46 mouse cellular contexts compared by ENCODE assay signal in the genomic region with DNA sequence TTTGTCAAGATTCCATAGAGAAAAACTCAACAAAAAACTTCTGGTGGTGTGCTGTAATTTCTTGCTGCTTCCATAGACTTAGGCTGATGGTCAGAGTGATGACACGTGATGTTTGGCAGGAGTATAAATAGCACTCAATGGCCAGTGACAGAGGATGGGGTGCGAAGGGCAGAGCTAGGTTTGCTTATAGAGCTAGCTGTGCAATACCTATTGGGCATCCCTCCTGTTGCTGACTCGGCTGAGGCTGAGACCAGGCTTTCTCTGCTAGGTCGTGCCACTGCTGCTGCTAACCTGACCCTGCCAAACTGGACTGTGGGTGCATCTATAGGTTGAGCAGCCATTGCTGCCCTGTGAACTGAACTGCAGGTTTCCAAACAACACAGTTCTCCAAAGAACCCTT. TPM values are rescaled to one million over a fixed set of nuclear protein-coding genes. Genes with fewer than 3 reads are reported as not detected.
"Had no signal": no experiment of that assay in that cellular context is flagged by ENCODE, and none has a peak within 500 bp of the region (broad histone marks: within the 10 kb centered on the region; RNA-seq: fewer than 3 reads in every experiment).

No protein-coding gene starts in this region.

- H3K27ac ChIP-seq: limb, embryonic 10.5 days; limb, embryonic 12.5 days; limb, embryonic 13.5 days; limb, embryonic 15.5 days; liver, embryonic 12.5 days; liver, embryonic 13.5 days; liver, embryonic 14.5 days; liver, embryonic 15.5 days; lung, embryonic 15.5 days; macrophage; midbrain, embryonic 10.5 days; midbrain, embryonic 12.5 days; midbrain, embryonic 13.5 days; midbrain, embryonic 15.5 days; neural tube, embryonic 12.5 days had no signal

- H3K36me3 ChIP-seq: limb, embryonic 10.5 days; limb, embryonic 12.5 days; limb, embryonic 13.5 days; limb, embryonic 15.5 days; liver, embryonic 12.5 days; liver, embryonic 13.5 days; liver, embryonic 15.5 days; lung, embryonic 15.5 days; midbrain, embryonic 10.5 days; midbrain, embryonic 12.5 days; midbrain, embryonic 13.5 days; midbrain, embryonic 15.5 days; neural tube, embryonic 12.5 days had no signal

- H3K4me2 ChIP-seq: limb, embryonic 12.5 days; limb, embryonic 13.5 days; limb, embryonic 15.5 days; liver, embryonic 11.5 days; liver, embryonic 12.5 days; liver, embryonic 13.5 days; liver, embryonic 15.5 days; lung, embryonic 14.5 days; lung, embryonic 15.5 days; midbrain, embryonic 11.5 days; midbrain, embryonic 12.5 days; midbrain, embryonic 13.5 days; midbrain, embryonic 15.5 days; neural tube, embryonic 12.5 days had no signal

- H3K4me1 ChIP-seq: limb, embryonic 10.5 days; limb, embryonic 12.5 days; limb, embryonic 13.5 days; limb, embryonic 15.5 days; liver, embryonic 12.5 days; liver, embryonic 13.5 days; liver, embryonic 15.5 days; lung, embryonic 15.5 days; megakaryocyte, embryonic 14.5 days; midbrain, embryonic 10.5 days; midbrain, embryonic 12.5 days; midbrain, embryonic 13.5 days; midbrain, embryonic 15.5 days; neural tube, embryonic 12.5 days had no signal

- DNase-seq: left cerebral cortex, postnatal 4 days; liver; liver, embryonic 13.5 days; liver, postnatal 0 days; lung, adult 18-20 months; lung, adult 2 months; lung, embryonic 14.5 days; lung, postnatal 10 days; lung, postnatal 14 days; lung, postnatal 36 days; lung, postnatal 4 days; midbrain, embryonic 14.5 days had no signal

- ATAC-seq: liver, embryonic 12.5 days; liver, postnatal 0 days; lung, postnatal 0 days; midbrain, embryonic 13.5 days; midbrain, embryonic 15.5 days; midbrain, embryonic 16.5 days had no signal

- H3K4me3 ChIP-seq: limb, embryonic 10.5 days; limb, embryonic 12.5 days; limb, embryonic 13.5 days; limb, embryonic 15.5 days; liver, embryonic 12.5 days; liver, embryonic 13.5 days; liver, embryonic 15.5 days; lung, embryonic 15.5 days; megakaryocyte, embryonic 14.5 days; midbrain, embryonic 10.5 days; midbrain, embryonic 12.5 days; midbrain, embryonic 13.5 days; midbrain, embryonic 15.5 days; myocyte; neural tube, embryonic 12.5 days had no signal

- H3K9me3 ChIP-seq: limb, embryonic 10.5 days; limb, embryonic 13.5 days; limb, embryonic 15.5 days; liver, embryonic 12.5 days; liver, embryonic 13.5 days; liver, embryonic 15.5 days; lung, embryonic 15.5 days; megakaryocyte, embryonic 14.5 days; midbrain, embryonic 10.5 days; midbrain, embryonic 12.5 days; midbrain, embryonic 13.5 days; midbrain, embryonic 15.5 days; neural tube, embryonic 12.5 days had no signal

- H3K9ac ChIP-seq: limb, embryonic 12.5 days; limb, embryonic 13.5 days; limb, embryonic 15.5 days; liver, embryonic 12.5 days; liver, embryonic 13.5 days; liver, embryonic 14.5 days; liver, embryonic 15.5 days; liver, postnatal 0 days; lung, embryonic 14.5 days; lung, embryonic 15.5 days; midbrain, embryonic 12.5 days; midbrain, embryonic 13.5 days; midbrain, embryonic 15.5 days; neural tube, embryonic 12.5 days had no signal

- H3K27me3 ChIP-seq: limb, embryonic 12.5 days; limb, embryonic 13.5 days; limb, embryonic 15.5 days; liver, embryonic 12.5 days; liver, embryonic 13.5 days; liver, embryonic 15.5 days; lung, embryonic 15.5 days; megakaryocyte, embryonic 14.5 days; midbrain, embryonic 12.5 days; midbrain, embryonic 13.5 days; midbrain, embryonic 15.5 days; neural tube, embryonic 12.5 days had no signal

RNA-seq across cellular contexts. Expression of a gene that starts 13.0 kb away (rescaled TPM):
- total RNA-seq: liver, adult 2 months; megakaryocyte progenitor cell, adult 5-6 weeks; megakaryocyte, adult 5-6 weeks; megakaryocyte-erythroid progenitor cell, adult 5-6 weeks; monocyte, adult 5-6 weeks had no signal
- polyA plus RNA-seq: limb, embryonic 11.5 days; liver, adult 2 months; liver, embryonic 11.5 days; liver, embryonic 12.5 days; liver, embryonic 13.5 days; liver, embryonic 14.5 days; liver, embryonic 15.5 days; liver, embryonic 16.5 days; liver, postnatal 0 days; lung, adult 2 months; lung, postnatal 0 days; macrophage; midbrain, embryonic 10.5 days; myocyte; neural tube, embryonic 11.5 days; neural tube, embryonic 12.5 days had no signal

RNA-seq across cellular contexts. Expression of a gene that starts 21.7 kb away (rescaled TPM):
- total RNA-seq: left cerebral cortex, postnatal 10 days; left cerebral cortex, postnatal 14 days; left cerebral cortex, postnatal 25 days; left cerebral cortex, postnatal 36 days; left cerebral cortex, postnatal 4 days; liver, adult 2 months; megakaryocyte progenitor cell, adult 5-6 weeks; megakaryocyte, adult 5-6 weeks; megakaryocyte-erythroid progenitor cell, adult 5-6 weeks; monocyte, adult 5-6 weeks had no signal
- polyA plus RNA-seq: liver, adult 2 months; liver, embryonic 11.5 days; liver, embryonic 12.5 days; liver, embryonic 13.5 days; liver, embryonic 14.5 days; liver, embryonic 15.5 days; liver, embryonic 16.5 days; liver, postnatal 0 days; lung, embryonic 14.5 days; lung, embryonic 16.5 days; lung, postnatal 0 days; macrophage; midbrain, embryonic 10.5 days; midbrain, embryonic 11.5 days; midbrain, embryonic 12.5 days; midbrain, embryonic 13.5 days; midbrain, embryonic 14.5 days; midbrain, embryonic 15.5 days; midbrain, embryonic 16.5 days; midbrain, postnatal 0 days; myocyte; neural tube, embryonic 11.5 days; neural tube, embryonic 12.5 days had no signal

RNA-seq across cellular contexts. Expression of a gene that starts 40.5 kb away (rescaled TPM):
- total RNA-seq: megakaryocyte progenitor cell, adult 5-6 weeks; megakaryocyte, adult 5-6 weeks; megakaryocyte-erythroid progenitor cell, adult 5-6 weeks; monocyte, adult 5-6 weeks had no signal
- polyA plus RNA-seq: macrophage had no signal
